Mouse (Mus musculus): ENCODE data around the gene F12. TPM values are rescaled to one million over a fixed set of nuclear protein-coding genes. Genes with fewer than 3 reads are reported as not detected.

F12 gene
- polyA plus RNA-seq, 1 experiment from 2014 or later, result 0.05 TPM

DNA sequence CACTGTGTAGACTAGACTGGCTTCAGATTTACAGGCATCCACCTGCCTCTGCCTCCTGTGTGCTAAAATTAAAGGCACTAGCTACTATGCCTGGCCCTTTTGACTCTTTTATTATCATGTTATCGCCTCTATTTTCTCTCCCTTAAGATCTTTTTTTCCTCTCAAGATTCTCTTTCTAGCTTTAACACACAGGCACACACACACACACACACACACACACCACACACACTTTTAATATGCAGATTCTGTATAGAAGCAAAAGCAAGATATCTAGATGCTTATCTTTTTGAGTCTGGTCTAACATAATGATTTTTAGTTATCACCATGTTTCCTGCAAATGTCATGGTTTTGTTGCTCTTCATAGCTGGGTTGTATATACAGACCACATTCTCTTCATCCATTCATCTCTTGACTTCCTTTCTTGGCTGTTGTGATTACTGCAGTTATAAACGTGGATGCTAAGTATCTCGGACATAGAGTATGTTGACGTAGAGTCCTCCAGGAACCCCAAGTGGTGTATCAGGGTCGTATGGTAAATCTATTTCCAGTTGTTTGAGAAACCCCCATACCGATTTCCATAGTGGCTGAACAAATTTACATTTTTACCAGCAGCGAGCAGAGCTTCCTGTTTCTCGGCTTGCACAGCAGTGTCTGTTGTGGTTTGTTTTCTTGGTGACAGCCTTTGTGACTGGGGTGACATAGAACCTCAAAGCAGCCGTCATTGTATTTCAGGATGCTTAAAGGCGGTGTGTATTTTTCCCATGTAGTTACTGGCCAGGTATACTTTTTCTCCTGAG is 5.5 kb upstream of the F12 start:
- no peak overlapping the region for H3K9ac ChIP-seq (ENCODE audit: low read depth, low read length)
- no peaks in the 10 kb centered on the region for H3K27me3 ChIP-seq (ENCODE audit: insufficient read depth, low read length)
- no peak for TF ChIP-seq CTCF (IDR thresholded peaks at IDR 0.05; ENCODE audit: low read depth)
- no peak for DNase-seq (ENCODE audit: low spot score)
- 69% methylated on average over 10 of the region's 10 CpGs for WGBS
- no peaks in the 10 kb centered on the region for H3K9me3 ChIP-seq (replicated peaks; ENCODE audit: low read length)
- no peak overlapping the region for H3K4me3 ChIP-seq (replicated peaks; ENCODE audit: low read depth, low read length)
- no peak overlapping the region for H3K4me2 ChIP-seq (ENCODE audit: low read length)
- no peaks in the 10 kb centered on the region for H3K36me3 ChIP-seq (ENCODE audit: insufficient read depth, low read length)
- ATAC-seq (replicated peaks; ENCODE audit: low FRiP score, low read depth), result no peak
- H3K4me1 ChIP-seq (replicated peaks; ENCODE audit: insufficient read depth, low read length), result no peaks in the 10 kb centered on the region
- no peak overlapping the region for H3K27ac ChIP-seq

DNA sequence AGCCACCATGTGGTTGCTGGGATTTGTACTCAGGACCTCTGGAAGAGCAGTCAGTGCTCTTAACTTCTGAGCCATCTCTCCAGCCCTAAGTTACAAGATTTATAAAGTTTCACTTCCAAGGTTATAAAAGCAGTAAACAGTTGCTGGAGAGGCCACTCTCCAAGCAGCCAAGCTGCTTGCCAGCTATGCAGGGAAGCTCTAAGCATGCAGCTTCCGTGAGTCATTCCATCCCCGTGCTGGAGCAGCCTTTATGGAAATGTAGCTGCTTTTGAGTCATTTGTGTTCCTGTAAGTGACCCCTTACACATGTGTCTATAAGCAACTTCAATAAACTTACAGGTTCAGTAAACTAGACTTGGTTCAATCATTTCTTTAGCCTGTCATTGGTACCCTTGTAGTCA is 4.0 kb upstream of the F12 start:
- no peak for DNase-seq (ENCODE audit: low spot score)
- Histone ChIP-seq H3K9ac (ENCODE audit: low read depth, low read length) (no peak overlapping the region), H3K27me3 (ENCODE audit: insufficient read depth, low read length) (no peaks in the 10 kb centered on the region), H3K27ac (no peak overlapping the region), H3K4me1 (replicated peaks; ENCODE audit: insufficient read depth, low read length) (no peaks in the 10 kb centered on the region), H3K4me3 (replicated peaks; ENCODE audit: low read depth, low read length) (no peak overlapping the region), H3K36me3 (ENCODE audit: insufficient read depth, low read length) (no peaks in the 10 kb centered on the region), H3K4me2 (ENCODE audit: low read length) (no peak overlapping the region), H3K9me3 (replicated peaks; ENCODE audit: low read length) (no peaks in the 10 kb centered on the region)
- WGBS, result 77% methylated on average over 2 of the region's 2 CpGs
- no peak for TF ChIP-seq CTCF (IDR thresholded peaks at IDR 0.05; ENCODE audit: low read depth)
- ATAC-seq (replicated peaks; ENCODE audit: low FRiP score, low read depth), result no peak

DNA sequence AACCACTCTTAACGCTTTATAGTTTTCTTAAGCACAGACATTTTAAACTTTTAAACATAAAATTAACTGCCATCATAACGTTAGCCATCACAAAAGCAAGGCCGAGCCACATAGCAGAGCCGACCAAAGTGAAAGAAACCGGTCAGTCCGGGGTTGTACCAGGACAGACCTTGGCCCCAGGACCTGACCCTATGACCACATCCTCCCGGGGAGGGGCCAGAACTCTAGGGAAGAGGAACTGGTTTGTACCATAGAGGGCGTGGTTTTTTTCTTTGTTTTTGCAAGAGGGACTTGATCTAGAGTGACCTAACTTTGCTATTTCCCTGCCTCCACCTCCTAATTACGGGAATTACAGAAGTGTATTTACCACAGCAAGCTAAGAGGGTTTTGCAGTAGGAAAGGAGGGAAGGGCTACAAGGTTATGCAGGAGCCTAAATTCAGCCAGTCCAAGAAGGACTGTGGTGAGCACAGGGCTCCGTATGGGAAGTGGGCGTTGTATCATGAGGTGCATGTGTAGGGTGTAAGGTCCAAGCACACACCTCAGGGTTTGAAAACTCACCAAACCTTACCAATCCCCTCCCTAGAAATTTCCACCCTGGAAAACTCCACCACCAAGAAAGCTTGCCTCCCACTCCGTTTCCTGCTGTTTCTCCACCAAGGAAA is 2.8 kb upstream of the F12 start:
- TF ChIP-seq CTCF (IDR thresholded peaks at IDR 0.05; ENCODE audit: low read depth), result no peak
- Histone ChIP-seq H3K9me3 (replicated peaks; ENCODE audit: low read length) (no peaks in the 10 kb centered on the region), H3K36me3 (ENCODE audit: insufficient read depth, low read length) (no peaks in the 10 kb centered on the region), H3K4me2 (ENCODE audit: low read length) (no peak overlapping the region), H3K4me3 (replicated peaks; ENCODE audit: low read depth, low read length) (no peak overlapping the region), H3K9ac (ENCODE audit: low read depth, low read length) (no peak overlapping the region), H3K4me1 (replicated peaks; ENCODE audit: insufficient read depth, low read length) (no peaks in the 10 kb centered on the region), H3K27me3 (ENCODE audit: insufficient read depth, low read length) (no peaks in the 10 kb centered on the region), H3K27ac (no peak overlapping the region)
- DNase-seq (ENCODE audit: low spot score) (peak; percentile 40), ATAC-seq (replicated peaks; ENCODE audit: low FRiP score, low read depth) (no peak)
- 51% methylated on average over 12 of the region's 12 CpGs for WGBS

DNA sequence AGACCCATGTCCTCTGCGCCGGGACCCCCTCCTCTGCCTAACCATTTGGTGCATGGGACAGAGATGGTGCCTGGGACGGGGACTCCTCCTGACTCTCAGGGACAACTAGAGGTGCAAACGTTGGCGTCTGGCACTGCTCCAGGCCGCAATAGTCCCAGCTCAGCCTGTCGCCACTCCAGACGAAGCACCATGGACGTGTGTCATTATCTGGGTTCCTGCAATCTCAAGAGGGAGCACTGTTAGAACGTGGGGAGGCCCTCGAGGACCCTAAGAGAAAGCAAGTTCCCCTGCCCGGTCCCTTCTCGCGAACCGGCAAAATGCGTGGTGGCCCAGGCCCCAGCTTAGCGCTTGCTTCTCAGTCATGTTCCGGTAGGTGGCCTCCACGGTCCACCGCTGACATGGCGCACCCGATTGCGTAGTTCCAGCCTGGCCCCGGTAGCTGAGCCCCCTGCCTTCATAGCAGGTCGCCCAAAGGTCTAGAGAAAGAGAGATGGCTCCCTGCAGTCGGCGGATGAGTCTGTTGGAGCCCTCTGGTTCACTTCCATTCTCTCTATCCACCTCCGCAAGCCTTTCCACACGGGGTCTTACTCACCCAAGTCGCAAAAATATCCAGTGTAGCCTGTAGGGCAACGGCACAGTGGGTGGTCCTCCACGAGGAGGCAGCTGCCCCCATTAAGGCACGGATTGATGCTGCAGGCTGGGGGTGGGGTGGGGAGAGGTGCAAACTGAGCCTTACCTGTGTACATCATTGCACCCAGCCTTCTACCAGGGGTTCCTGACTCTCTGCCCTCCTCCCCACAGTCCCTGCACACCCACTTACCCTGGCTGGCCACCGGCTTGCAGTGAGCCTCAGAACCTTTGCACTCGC is 5.4 kb downstream of the F12 start:
- H3K27me3 ChIP-seq (ENCODE audit: insufficient read depth, low read length), result peaks cover 23% of the 10 kb centered on the region
- WGBS, result 15% methylated on average over 35 of the region's 35 CpGs
- peak; percentile 74 for TF ChIP-seq CTCF (IDR thresholded peaks at IDR 0.05; ENCODE audit: low read depth)
- ATAC-seq (replicated peaks; ENCODE audit: low FRiP score, low read depth) (peak; percentile 34; the same call in 1 of the 2 replicates), DNase-seq (ENCODE audit: low spot score) (peak; percentile 76)
- no peaks in the 10 kb centered on the region for H3K4me1 ChIP-seq (replicated peaks; ENCODE audit: insufficient read depth, low read length)
- H3K9me3 ChIP-seq (replicated peaks; ENCODE audit: low read length), result no peaks in the 10 kb centered on the region
- peak overlapping the region; percentile 49 for H3K4me2 ChIP-seq (ENCODE audit: low read length)
- H3K9ac ChIP-seq (ENCODE audit: low read depth, low read length), result no peak overlapping the region
- 0 out of 2 replicates have a peak overlapping the region, but pooled peaks have one; percentile 4 for H3K4me3 ChIP-seq (replicated peaks; ENCODE audit: low read depth, low read length)
- H3K36me3 ChIP-seq (ENCODE audit: insufficient read depth, low read length), result no peaks in the 10 kb centered on the region
- no peak overlapping the region for H3K27ac ChIP-seq

DNA sequence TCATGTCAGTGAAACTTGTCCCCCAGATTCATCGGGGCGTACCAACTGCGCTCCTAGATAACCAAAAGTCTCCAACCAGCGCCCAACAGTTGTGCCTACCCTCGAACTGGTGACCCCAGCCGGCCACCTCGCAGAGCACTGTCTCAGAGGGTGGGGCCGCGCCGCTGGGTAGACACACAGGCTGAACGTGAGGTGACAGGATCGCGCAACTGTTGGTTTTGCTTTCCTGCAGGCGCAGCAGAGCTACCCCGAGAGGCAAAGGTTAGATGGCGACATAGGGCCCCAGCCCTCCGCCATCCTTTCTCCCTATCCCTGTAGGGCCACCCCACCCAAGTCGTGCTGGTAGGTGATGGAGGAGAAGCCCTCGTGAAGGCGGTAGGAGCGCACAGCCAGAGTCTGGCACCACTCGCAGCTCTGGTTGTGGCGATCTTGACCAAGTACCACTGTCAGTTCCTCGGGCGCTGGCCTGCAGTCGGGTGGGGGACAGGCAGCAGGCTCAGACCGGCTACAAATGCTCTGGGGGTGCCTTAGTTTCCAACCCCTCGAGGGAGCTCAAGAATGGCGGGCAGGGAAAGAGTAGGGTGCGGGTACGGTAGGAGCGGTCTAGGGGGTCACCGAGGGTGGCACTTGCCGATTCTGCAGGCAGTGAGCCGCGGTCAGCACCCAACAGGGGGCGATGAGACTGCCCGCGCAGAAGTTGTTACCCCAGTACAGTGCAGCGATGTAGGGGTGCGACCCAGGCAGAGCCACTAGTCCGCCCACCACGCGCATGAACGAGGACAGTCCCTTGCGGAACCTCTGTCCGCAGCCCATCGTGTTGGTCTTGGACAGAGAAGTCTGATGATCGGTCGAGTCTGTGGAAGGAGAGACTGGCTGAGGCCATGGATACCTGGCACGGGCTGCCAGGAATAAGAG is 6.3 kb downstream of the F12 start:
- H3K36me3 ChIP-seq (ENCODE audit: insufficient read depth, low read length), result no peaks in the 10 kb centered on the region
- TF ChIP-seq CTCF (IDR thresholded peaks at IDR 0.05; ENCODE audit: low read depth), result 0 out of 2 replicates have a peak, but pooled peaks have one; percentile 12
- H3K27me3 ChIP-seq (ENCODE audit: insufficient read depth, low read length), result peaks cover 23% of the 10 kb centered on the region
- no peak overlapping the region for H3K9ac ChIP-seq (ENCODE audit: low read depth, low read length)
- WGBS, result 30% methylated on average over 50 of the region's 51 CpGs
- no peaks in the 10 kb centered on the region for H3K9me3 ChIP-seq (replicated peaks; ENCODE audit: low read length)
- DNase-seq (ENCODE audit: low spot score) (no peak), ATAC-seq (replicated peaks; ENCODE audit: low FRiP score, low read depth) (peak; percentile 3; the same call in 1 of the 2 replicates)
- no peak overlapping the region for H3K4me3 ChIP-seq (replicated peaks; ENCODE audit: low read depth, low read length)
- 0 out of 2 replicates have a peak, but pooled peaks cover under 1% of the 10 kb centered on the region for H3K4me1 ChIP-seq (replicated peaks; ENCODE audit: insufficient read depth, low read length)
- H3K4me2 ChIP-seq (ENCODE audit: low read length), result peak overlapping the region; percentile 49; the same call in 1 of the 2 replicates
- no peak overlapping the region for H3K27ac ChIP-seq
